Mouse (Mus musculus) liver, embryonic 15.5 days (tissue): ENCODE data around the gene Nkx2-5. TPM values are rescaled to one million over a fixed set of nuclear protein-coding genes. Genes with fewer than 3 reads are reported as not detected.

Source experiments
- ATAC-seq: fragments of 200-750 bp; cut with Nextera tagmentation; 2 replicates; pipeline ENCODE4 v1.8.0; 2017; ENCODE audit warnings: moderate number of reproducible peaks, mild to moderate bottlenecking, moderate library complexity; ENCODE audit not compliant: insufficient read depth
- H3K27ac ChIP-seq: fragments of 300-500 bp; sonication (generic); replicated peaks from 2 replicates; pipeline ENCODE4 v1.5.1; 2015; ENCODE audit warnings: mild to moderate bottlenecking, inconsistent platforms
- H3K27me3 ChIP-seq: fragments of 300-500 bp; sonication (generic); 2 replicates; pipeline ENCODE4 v1.6.1; 2015; ENCODE audit warnings: mild to moderate bottlenecking, inconsistent platforms
- H3K36me3 ChIP-seq: fragments of 300-500 bp; sonication (generic); replicated peaks from 2 replicates; pipeline ENCODE4 v1.6.1; 2015; ENCODE audit warnings: moderate library complexity, mild to moderate bottlenecking, inconsistent platforms
- H3K4me1 ChIP-seq: fragments of 300-500 bp; sonication (generic); replicated peaks from 2 replicates; pipeline ENCODE4 v1.6.1; 2015; ENCODE audit warnings: inconsistent platforms
- H3K4me2 ChIP-seq: fragments of 300-500 bp; sonication (generic); 2 replicates; pipeline ENCODE4 v1.6.1; 2015; ENCODE audit warnings: moderate library complexity, mild to moderate bottlenecking, inconsistent platforms
- H3K4me3 ChIP-seq: fragments of 300-500 bp; sonication (generic); replicated peaks from 2 replicates; pipeline ENCODE4 v1.5.1; 2015; ENCODE audit warnings: mild to moderate bottlenecking, inconsistent platforms
- H3K9ac ChIP-seq: fragments of 300-500 bp; sonication (generic); 2 replicates; pipeline ENCODE4 v1.6.1; 2015; ENCODE audit warnings: moderate library complexity, mild to moderate bottlenecking, inconsistent platforms
- H3K9me3 ChIP-seq: fragments of 300-500 bp; sonication (generic); replicated peaks from 2 replicates; pipeline ENCODE4 v1.6.1; 2016; ENCODE audit warnings: inconsistent platforms
- WGBS: fragments of 180-500 bp; shearing (Covaris S2); methylation state at CpG from one replicate; pipeline ENCODE4 v1.1.7; 2015; ENCODE audit warnings: mixed read lengths; ENCODE audit not compliant: insufficient replicate concordance; 5-methylcytosine and 5-hydroxymethylcytosine counted together
- polyA plus RNA-seq: library from polyadenylated mRNA; unstranded; fragments of >200 nt; fragmentation: Nextera tagmentation; extraction: Ambion mirVana; gene quantifications from 2 replicates; pipeline ENCODE4 v1.2.1, GENCODE M21; 2015

Gene Nkx2-5
- 0.29 TPM in 2 replicates for polyA plus RNA-seq

DNA sequence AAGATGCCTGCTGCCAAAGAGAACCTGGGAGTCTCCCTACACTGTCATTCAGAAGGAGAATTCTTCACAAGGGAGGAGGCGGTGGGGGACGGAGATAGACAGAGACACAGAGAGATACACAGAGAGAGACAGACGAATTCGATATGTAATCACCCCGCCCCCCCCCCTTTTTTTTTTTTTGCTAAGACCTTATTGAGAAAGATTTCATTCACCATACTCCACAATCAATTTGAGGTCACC is at the start of gene Nkx2-5:
Nkx2-5 (minus strand) TSS at position 101 of the 240 bp plus-strand sequence.
- no peak for ATAC-seq
- Histone ChIP-seq H3K27me3 (peaks cover 95% of the 10 kb centered on the region), H3K4me1 (peaks cover 10% of the 10 kb centered on the region; the same call in 1 of the 2 replicates), H3K27ac (no peak within 1 kb of the TSS), H3K4me3 (no peak within 1 kb of the TSS), H3K9ac (no peak within 1 kb of the TSS), H3K4me2 (no peak within 1 kb of the TSS), H3K9me3 (no peaks in the 10 kb centered on the region), H3K36me3 (no peaks in the 10 kb centered on the region)
- WGBS, result 2% methylated on average over 5 of the region's 5 CpGs

- H3K4me3 ChIP-seq, result no peak overlapping the region
- peaks cover 28% of the 10 kb centered on the region; the same call in 1 of the 2 replicates for H3K27me3 ChIP-seq
- H3K9me3 ChIP-seq, result no peaks in the 10 kb centered on the region
- ATAC-seq, result no peak
- H3K4me2 ChIP-seq, result no peak overlapping the region
- H3K9ac ChIP-seq, result no peak overlapping the region
- no peaks in the 10 kb centered on the region for H3K36me3 ChIP-seq
- no peaks in the 10 kb centered on the region for H3K4me1 ChIP-seq
- 74% methylated on average over 6 of the region's 6 CpGs for WGBS
- no peak overlapping the region for H3K27ac ChIP-seq
Observed at GRCm38 (mm10) chr17:26894342-26894741, 49.5 kb upstream of the Nkx2-5 start.

- Histone ChIP-seq H3K9ac (no peak overlapping the region), H3K4me3 (no peak overlapping the region), H3K27ac (no peak overlapping the region), H3K36me3 (no peaks in the 10 kb centered on the region), H3K4me2 (no peak overlapping the region), H3K4me1 (no peaks in the 10 kb centered on the region), H3K9me3 (no peaks in the 10 kb centered on the region), H3K27me3 (peaks cover 28% of the 10 kb centered on the region; the same call in 1 of the 2 replicates)
- no peak for ATAC-seq
- WGBS, result 53% methylated on average over 6 of the region's 6 CpGs
Observed at GRCm38 (mm10) chr17:26893492-26893891, 48.7 kb upstream of the Nkx2-5 start.

DNA sequence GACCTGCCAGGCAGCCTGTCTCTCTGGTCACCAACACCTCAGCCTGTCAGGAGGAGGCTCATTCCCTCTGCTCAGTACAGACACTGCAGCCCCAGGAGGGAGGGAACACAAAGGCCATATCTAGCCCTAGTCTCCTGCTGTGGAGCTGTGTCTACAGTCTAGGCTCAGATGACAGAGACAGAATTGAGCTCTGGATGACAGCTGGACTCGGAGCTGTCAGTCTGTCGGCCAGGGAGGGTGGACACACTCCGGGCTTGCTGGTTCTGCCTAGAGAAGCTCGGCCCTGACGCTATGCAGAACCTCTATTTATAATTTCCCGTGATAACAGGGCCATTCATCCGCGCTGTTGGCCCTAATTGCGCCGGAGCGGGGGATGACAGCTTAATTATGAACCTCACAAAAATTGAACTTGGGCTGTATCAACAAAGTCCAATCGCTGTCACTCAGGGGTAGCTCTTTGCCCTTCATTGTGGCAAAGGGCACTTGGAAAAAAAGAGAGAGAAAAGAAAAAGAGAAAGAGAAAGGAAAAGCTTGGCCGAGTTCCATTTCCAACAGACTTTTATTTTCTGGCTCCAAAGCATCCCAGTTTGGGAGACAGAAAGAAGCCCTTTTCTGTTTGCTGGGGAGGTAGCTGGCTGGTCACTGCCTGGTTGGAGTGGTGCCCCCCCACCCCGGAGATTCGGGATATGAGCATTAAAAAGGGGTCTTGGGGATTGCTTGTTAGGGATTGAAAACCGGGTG is 48.0 kb upstream of the Nkx2-5 start:
- Histone ChIP-seq H3K4me3 (no peak overlapping the region), H3K9ac (no peak overlapping the region), H3K27me3 (peaks cover 27% of the 10 kb centered on the region), H3K9me3 (no peaks in the 10 kb centered on the region), H3K4me1 (no peaks in the 10 kb centered on the region), H3K36me3 (no peaks in the 10 kb centered on the region), H3K27ac (no peak overlapping the region), H3K4me2 (no peak overlapping the region)
- WGBS, result 55% methylated on average over 16 of the region's 16 CpGs
- 0 out of 2 replicates have a peak, but pooled peaks have one; percentile 25 for ATAC-seq

DNA sequence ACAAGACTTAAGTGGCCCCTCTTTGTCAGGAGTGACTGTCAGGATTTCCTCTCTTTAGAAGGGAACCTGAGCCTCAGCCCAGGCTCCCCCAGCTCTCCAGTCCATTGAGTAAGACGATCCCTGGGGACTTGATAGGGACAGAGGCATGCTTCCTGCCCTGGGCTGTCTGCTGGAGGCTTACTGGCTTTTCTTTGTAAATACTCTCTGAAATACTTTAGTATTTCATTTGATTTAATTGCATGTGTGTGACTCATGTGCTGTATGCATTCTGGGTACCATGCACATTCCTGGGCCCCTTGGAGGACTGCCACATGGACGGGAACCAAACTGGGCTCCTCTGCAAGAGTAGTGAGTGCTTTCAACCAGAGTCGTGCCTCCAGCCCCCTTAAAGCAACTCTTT is 43.1 kb upstream of the Nkx2-5 start:
- H3K27ac ChIP-seq, result no peak overlapping the region
- no peak overlapping the region for H3K4me3 ChIP-seq
- no peak for ATAC-seq
- H3K9ac ChIP-seq, result no peak overlapping the region
- 39% methylated on average over 3 of the region's 3 CpGs for WGBS
- no peak overlapping the region for H3K4me2 ChIP-seq
- H3K36me3 ChIP-seq, result no peaks in the 10 kb centered on the region
- peaks cover 8% of the 10 kb centered on the region for H3K27me3 ChIP-seq
- H3K4me1 ChIP-seq, result peaks cover 30% of the 10 kb centered on the region
- no peaks in the 10 kb centered on the region for H3K9me3 ChIP-seq

DNA sequence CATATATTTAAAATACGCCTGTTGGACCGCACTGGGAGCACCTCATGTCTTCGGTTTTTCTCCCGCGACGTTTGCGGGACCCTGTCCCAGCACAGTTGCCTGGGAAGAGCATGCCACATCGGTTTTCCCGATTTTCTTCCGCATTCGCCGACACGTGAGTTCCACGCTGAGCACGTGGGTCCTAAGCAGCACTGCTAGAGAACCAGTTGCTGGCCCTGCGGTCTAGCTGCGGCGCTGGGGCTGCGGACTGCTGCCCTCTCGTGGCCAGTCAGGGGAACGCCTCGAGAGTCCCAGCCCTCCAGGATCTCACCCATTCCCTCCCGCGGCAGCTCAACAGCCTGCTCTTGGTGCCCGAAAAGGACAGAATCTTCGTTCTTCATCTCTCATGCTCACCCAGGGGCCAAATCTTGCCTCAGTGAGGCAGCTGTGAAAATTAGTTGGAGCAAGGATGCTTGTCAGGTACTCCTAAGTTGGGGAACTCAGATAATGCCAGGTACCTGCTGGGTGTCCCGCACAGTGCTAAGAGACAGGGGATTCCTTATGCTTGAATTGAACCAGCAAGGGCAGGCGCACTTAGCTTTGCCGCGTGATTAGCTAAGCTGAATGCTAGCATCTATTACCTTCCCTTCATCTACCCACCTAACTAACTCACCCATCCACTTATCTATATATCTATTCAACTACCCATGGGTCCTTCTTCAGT is 41.4 kb upstream of the Nkx2-5 start:
- H3K4me2 ChIP-seq, result peak overlapping the region; percentile 91
- 7% methylated on average over 30 of the region's 30 CpGs for WGBS
- peaks cover 5% of the 10 kb centered on the region for H3K27me3 ChIP-seq
- H3K4me1 ChIP-seq, result peaks cover 30% of the 10 kb centered on the region
- peak overlapping the region; percentile 59 for H3K4me3 ChIP-seq
- H3K27ac ChIP-seq, result no peak overlapping the region
- no peaks in the 10 kb centered on the region for H3K36me3 ChIP-seq
- peak; percentile 70 for ATAC-seq
- no peaks in the 10 kb centered on the region for H3K9me3 ChIP-seq
- H3K9ac ChIP-seq, result peak overlapping the region; percentile 38; the same call in 1 of the 2 replicates

GRCm38 (mm10) chr17:26884995-26885926 is 40.5 kb upstream of the Nkx2-5 start:
- Histone ChIP-seq H3K9ac (peak overlapping the region; percentile 53), H3K36me3 (no peaks in the 10 kb centered on the region), H3K4me2 (peak overlapping the region; percentile 91), H3K9me3 (no peaks in the 10 kb centered on the region), H3K27ac (peak overlapping the region; percentile 66), H3K4me1 (peaks cover 30% of the 10 kb centered on the region), H3K4me3 (peak overlapping the region; percentile 59), H3K27me3 (peaks cover 5% of the 10 kb centered on the region)
- WGBS, result 8% methylated on average over 25 of the region's 25 CpGs
- peak; percentile 80 for ATAC-seq

GRCm38 (mm10) chr17:26883585-26883984 is 38.8 kb upstream of the Nkx2-5 start:
- Histone ChIP-seq H3K36me3 (no peaks in the 10 kb centered on the region), H3K27me3 (peaks cover 5% of the 10 kb centered on the region), H3K27ac (no peak overlapping the region), H3K9ac (no peak overlapping the region), H3K4me2 (no peak overlapping the region), H3K4me3 (no peak overlapping the region), H3K9me3 (no peaks in the 10 kb centered on the region), H3K4me1 (peaks cover 30% of the 10 kb centered on the region)
- no peak for ATAC-seq
- WGBS, result 78% methylated on average over 6 of the region's 6 CpGs

- Histone ChIP-seq H3K36me3 (no peaks in the 10 kb centered on the region), H3K4me3 (no peak overlapping the region), H3K27ac (no peak overlapping the region), H3K9ac (no peak overlapping the region), H3K4me2 (no peak overlapping the region), H3K9me3 (no peaks in the 10 kb centered on the region), H3K4me1 (peaks cover 30% of the 10 kb centered on the region), H3K27me3 (peaks cover 5% of the 10 kb centered on the region)
- 61% methylated on average over 1 of the region's 1 CpGs for WGBS
- no peak for ATAC-seq
Observed at GRCm38 (mm10) chr17:26882706-26883105, 37.9 kb upstream of the Nkx2-5 start.

DNA sequence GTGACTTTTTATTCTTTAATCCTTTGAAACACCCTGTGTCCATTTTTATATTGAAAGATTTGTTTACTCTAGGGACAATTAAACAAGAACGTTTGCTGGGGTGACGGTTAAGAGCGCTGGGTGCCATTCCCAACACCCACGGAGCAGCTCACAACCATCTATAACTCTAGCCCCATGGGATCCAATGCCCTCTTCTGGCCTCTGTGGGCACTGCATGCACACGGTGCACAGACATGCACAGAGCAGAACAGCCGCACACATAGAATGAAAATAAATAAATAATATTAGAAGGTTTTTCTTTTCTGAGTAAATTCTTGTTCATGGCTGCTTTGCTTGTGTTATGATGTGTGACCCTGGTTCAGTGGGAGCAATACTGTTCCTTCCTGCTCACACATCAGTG is 34.4 kb upstream of the Nkx2-5 start:
- Histone ChIP-seq H3K4me1 (peaks cover 8% of the 10 kb centered on the region), H3K36me3 (no peaks in the 10 kb centered on the region), H3K27ac (no peak overlapping the region), H3K9me3 (no peaks in the 10 kb centered on the region), H3K9ac (no peak overlapping the region), H3K27me3 (no peaks in the 10 kb centered on the region), H3K4me2 (no peak overlapping the region), H3K4me3 (no peak overlapping the region)
- 86% methylated on average over 6 of the region's 6 CpGs for WGBS
- ATAC-seq, result no peak

GRCm38 (mm10) chr17:26877927-26878326 is 33.1 kb upstream of the Nkx2-5 start:
- no peaks in the 10 kb centered on the region for H3K27me3 ChIP-seq
- H3K9me3 ChIP-seq, result no peaks in the 10 kb centered on the region
- no peaks in the 10 kb centered on the region for H3K4me1 ChIP-seq
- no peak overlapping the region for H3K27ac ChIP-seq
- WGBS, result 82% methylated on average over 7 of the region's 7 CpGs
- H3K4me2 ChIP-seq, result no peak overlapping the region
- no peaks in the 10 kb centered on the region for H3K36me3 ChIP-seq
- H3K4me3 ChIP-seq, result no peak overlapping the region
- no peak for ATAC-seq
- no peak overlapping the region for H3K9ac ChIP-seq
